Mouse (Mus musculus) C2C12 (cell line): ENCODE measurements around the gene Fkbp5.

Experiments
- CEBPB ChIP-seq: IDR thresholded peaks from one replicate; pipeline ENCODE4 v1.6.1; 2011; ENCODE audit warnings: low read depth, mild to moderate bottlenecking, control low read depth, moderate library complexity
- CTCF ChIP-seq: IDR thresholded peaks from one replicate; pipeline ENCODE4 v1.5.1; 2011; ENCODE audit not compliant: control insufficient read depth, insufficient read depth, insufficient read length
- FOSL1 ChIP-seq: IDR thresholded peaks from one replicate; pipeline ENCODE4 v1.8.0; 2011; ENCODE audit warnings: mild to moderate bottlenecking, low read length; ENCODE audit not compliant: poor library complexity, insufficient read depth, severe bottlenecking
- MAX ChIP-seq: IDR thresholded peaks from one replicate; pipeline ENCODE4 v1.6.1; 2011; ENCODE audit warnings: mild to moderate bottlenecking, control low read depth
- MYOD1 ChIP-seq: IDR thresholded peaks from one replicate; pipeline ENCODE4 v1.6.1; 2011; ENCODE audit warnings: low read depth; ENCODE audit not compliant: control insufficient read depth, insufficient read length
- MYOG ChIP-seq: IDR thresholded peaks from one replicate; pipeline ENCODE4 v1.6.1; 2011; ENCODE audit not compliant: control insufficient read depth, insufficient read length; ENCODE audit errors: extremely low read depth
- USF1 ChIP-seq: IDR thresholded peaks from one replicate; pipeline ENCODE4 v1.6.1; 2011; ENCODE audit warnings: low read depth, mild to moderate bottlenecking, control low read depth, moderate library complexity

- TF ChIP-seq CTCF, result no peak
- TF ChIP-seq MYOD1, result no peak
- no peak for TF ChIP-seq FOSL1
- TF ChIP-seq MAX, result no peak
- TF ChIP-seq USF1, result no peak
- TF ChIP-seq MYOG, result no peak
- no peak for TF ChIP-seq CEBPB
Measured at GRCm38 (mm10) chr17:28504182-28504581, 13.1 kb downstream of the Fkbp5 start.
